Mouse (Mus musculus) left cerebral cortex, postnatal 25 days (tissue): ENCODE measurements around the gene Dip2a. TPM values are rescaled to one million over a fixed set of nuclear protein-coding genes. Genes with fewer than 3 reads are reported as not detected.

Experiments used
- DNase-seq, 2 experiments: peaks; one replicate each; pipeline ENCODE4 v3.0.0; 2022; ENCODE audit warnings: low spot score in 2 of 2, mixed read lengths in 1 of 2
- intact Hi-C: fragments of 180-260 bp; cut with DNase I; formaldehyde crosslinking; loops from one replicate; pipeline ENCODE4 v1.15.1; 2025
- total RNA-seq, 2 experiments: library from RNA; stranded (reverse); gene quantifications; 2 replicates each; pipeline ENCODE4 v1.2.3; 2021

The Dip2a gene
- total RNA-seq, 2 experiments from 2014 or later = 52.7 to 57.4 TPM

- no peak for DNase-seq
- intact Hi-C loops = no loop called here
Observed at GRCm38 (mm10) chr10:76326304-76327006, 18.6 kb downstream of the Dip2a start.

- intact Hi-C loops = no loop called here
- no peak for DNase-seq
Observed at GRCm38 (mm10) chr10:76317623-76318022, 27.5 kb downstream of the Dip2a start.

GRCm38 (mm10) chr10:76316194-76316593 lies 28.9 kb downstream of the Dip2a start:
- peak; percentile 46 to 75 for DNase-seq
- intact Hi-C loops = no loop called here

- intact Hi-C loops = no loop called here
- DNase-seq = no peak
Observed at GRCm38 (mm10) chr10:76306738-76307137, 38.4 kb downstream of the Dip2a start.

GRCm38 (mm10) chr10:76300133-76300532 lies 45.0 kb downstream of the Dip2a start:
- intact Hi-C loops = no loop called here
- no peak for DNase-seq

- no peak for DNase-seq
- intact Hi-C loops = no loop called here
Observed at GRCm38 (mm10) chr10:76293222-76293621, 51.9 kb downstream of the Dip2a start.

- no peak for DNase-seq
- intact Hi-C loops = no loop called here
Observed at GRCm38 (mm10) chr10:76289936-76290671, 55.0 kb downstream of the Dip2a start.

GRCm38 (mm10) chr10:76289052-76289451 lies 56.0 kb downstream of the Dip2a start:
- intact Hi-C loops = no loop called here
- peak in 1 of 2 experiments; percentile 67 for DNase-seq

- intact Hi-C loops = no loop called here
Observed at GRCm38 (mm10) chr10:76288268-76288993, 56.7 kb downstream of the Dip2a start.

GRCm38 (mm10) chr10:76278541-76279097 lies 66.5 kb downstream of the Dip2a start:
- intact Hi-C loops = no loop called here
- no peak for DNase-seq

More at GRCm38 (mm10) chr10:76288268-76288993, 56.7 kb downstream of the Dip2a start:
- DNase-seq = no peak

GRCm38 (mm10) chr10:76275256-76275655 lies 69.8 kb downstream of the Dip2a start:
- DNase-seq = no peak
- intact Hi-C loops = no loop called here

- intact Hi-C loops = no loop called here
- no peak for DNase-seq
Observed at GRCm38 (mm10) chr10:76271238-76271637, 73.9 kb downstream of the Dip2a start.

GRCm38 (mm10) chr10:76262431-76262830 lies 82.7 kb downstream of the Dip2a start:
- intact Hi-C loops = no loop called here
- DNase-seq = no peak

- no peak for DNase-seq
- intact Hi-C loops = no loop called here
Observed at GRCm38 (mm10) chr10:76261447-76261846, 83.6 kb downstream of the Dip2a start.

GRCm38 (mm10) chr10:76260358-76261059 lies 84.6 kb downstream of the Dip2a start:
- peak; percentile 40 to 58 for DNase-seq
- intact Hi-C loops = no loop called here

- intact Hi-C loops = no loop called here
Observed at GRCm38 (mm10) chr10:76259566-76260232, 85.4 kb downstream of the Dip2a start.

GRCm38 (mm10) chr10:76257719-76258390 lies 87.2 kb downstream of the Dip2a start:
- intact Hi-C loops = no loop called here
- no peak for DNase-seq

More at GRCm38 (mm10) chr10:76259566-76260232, 85.4 kb downstream of the Dip2a start:
- DNase-seq = peak in 1 of 2 experiments; percentile 54

- DNase-seq = no peak
- intact Hi-C loops = no loop called here
Observed at GRCm38 (mm10) chr10:76257231-76257630, 87.9 kb downstream of the Dip2a start.
